Mouse (Mus musculus) erythroblast, embryonic 14.5 days (primary cell): ENCODE data around the gene Adamts12. TPM values are rescaled to one million over a fixed set of nuclear protein-coding genes. Genes with fewer than 3 reads are reported as not detected.

Source experiments
- H3K27me3 ChIP-seq: 2 replicates; pipeline ENCODE4 v1.6.1; 2012; ENCODE audit warnings: inconsistent platforms; ENCODE audit not compliant: control insufficient read depth
- H3K36me3 ChIP-seq: 2 replicates; pipeline ENCODE4 v1.6.1; 2012; ENCODE audit warnings: mild to moderate bottlenecking, inconsistent platforms; ENCODE audit not compliant: control insufficient read depth
- H3K4me1 ChIP-seq: 2 replicates; pipeline ENCODE4 v1.6.1; 2012; ENCODE audit warnings: inconsistent platforms; ENCODE audit not compliant: control insufficient read depth
- H3K4me3 ChIP-seq: replicated peaks from 2 replicates; pipeline ENCODE3; 2012; ENCODE audit warnings: moderate library complexity, mild to moderate bottlenecking, inconsistent platforms
- H3K9me3 ChIP-seq: 2 replicates; pipeline ENCODE4 v1.6.1; 2012; ENCODE audit warnings: low read length, inconsistent platforms, mixed read lengths; ENCODE audit not compliant: control insufficient read depth
- GATA1 ChIP-seq: IDR thresholded peaks from 2 replicates; pipeline ENCODE4 v1.6.1; 2012; ENCODE audit warnings: low read length, inconsistent platforms, mixed read lengths
- TAL1 ChIP-seq: IDR thresholded peaks from 3 replicates; pipeline ENCODE4 v1.6.1; 2012; ENCODE audit warnings: low read length, inconsistent platforms, mixed read lengths
- polyA plus RNA-seq: library from polyadenylated mRNA; stranded (reverse); fragments of >175 nt; gene quantifications from 2 replicates; pipeline ENCODE4 v1.2.3, GENCODE M21; 2012

Adamts12 gene
- polyA plus RNA-seq, result under 0.01 TPM in 1 of 2 replicates, not detected in the other

DNA sequence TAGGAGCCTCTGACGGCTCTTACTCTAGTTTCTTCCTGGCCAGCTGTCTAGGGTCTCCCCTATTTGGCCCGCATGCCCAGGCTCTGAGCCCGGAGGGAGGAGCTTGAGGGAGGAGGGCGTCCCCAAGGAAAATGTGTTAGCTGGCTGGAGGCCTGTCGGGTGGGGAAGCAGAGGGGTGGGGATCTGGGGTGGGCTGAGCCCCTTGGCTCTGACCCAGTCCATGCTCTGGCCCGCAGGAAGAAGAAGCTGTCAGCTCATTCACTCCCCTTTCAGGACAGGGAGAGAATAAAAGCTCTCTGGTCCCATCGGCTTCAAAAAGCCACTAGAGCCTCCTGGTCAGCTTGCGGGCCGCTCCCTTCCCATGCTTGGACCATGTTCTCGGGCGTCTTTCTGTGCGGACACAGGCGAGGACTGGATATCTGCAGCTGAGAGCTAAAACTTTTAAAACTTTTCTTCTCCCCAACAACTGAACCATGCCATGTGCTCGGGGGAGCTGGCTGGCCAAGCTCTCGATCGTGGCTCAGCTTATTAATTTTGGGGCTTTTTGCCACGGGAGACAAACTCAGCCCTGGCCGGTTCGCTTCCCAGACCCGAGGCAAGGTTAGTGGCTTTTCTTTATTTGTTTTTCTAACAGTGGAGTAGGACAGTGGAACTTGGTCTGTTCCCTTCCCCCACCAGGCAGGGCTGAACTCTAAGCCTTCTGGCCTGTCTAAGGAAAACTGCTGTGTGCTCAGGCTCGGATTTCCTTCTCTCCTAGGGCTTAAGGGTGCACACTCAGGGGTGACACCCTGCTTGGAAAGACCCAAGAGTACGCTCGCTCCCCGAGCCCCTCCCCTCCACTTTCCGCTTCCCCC, at the start of gene Adamts12:
Adamts12 (plus strand) TSS at position 233 of the 854 bp plus-strand sequence.
- no peaks in the 10 kb centered on the region for H3K9me3 ChIP-seq
- no peaks in the 10 kb centered on the region for H3K27me3 ChIP-seq
- no peaks in the 10 kb centered on the region for H3K36me3 ChIP-seq
- peak within 1 kb of the TSS; percentile 29 for H3K4me3 ChIP-seq
- H3K4me1 ChIP-seq, result no peaks in the 10 kb centered on the region
- TF ChIP-seq TAL1 (no peak), GATA1 (no peak)

DNA sequence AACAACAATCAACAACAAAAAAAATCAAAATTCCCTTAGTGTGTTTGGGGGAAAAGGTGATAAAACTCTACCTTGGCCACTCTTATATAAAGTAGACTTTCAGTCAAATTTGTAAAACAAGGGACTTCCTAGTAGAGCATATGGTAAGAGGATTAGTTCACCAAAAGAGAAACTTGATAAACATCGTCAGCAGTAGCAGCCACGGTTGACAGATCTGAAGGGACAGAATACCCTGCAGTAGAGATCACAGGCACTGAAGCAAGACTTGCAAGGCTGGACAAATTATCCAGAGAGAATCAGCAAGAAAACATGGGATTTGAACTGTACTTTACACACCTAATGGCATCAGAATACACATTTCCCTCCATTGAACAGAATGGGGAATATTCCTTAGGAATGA, 49.7 kb upstream of the Adamts12 start:
- Histone ChIP-seq H3K9me3 (no peaks in the 10 kb centered on the region), H3K36me3 (no peaks in the 10 kb centered on the region), H3K4me3 (no peak overlapping the region), H3K27me3 (no peaks in the 10 kb centered on the region), H3K4me1 (no peaks in the 10 kb centered on the region)
- TF ChIP-seq TAL1 (no peak), GATA1 (no peak)

DNA sequence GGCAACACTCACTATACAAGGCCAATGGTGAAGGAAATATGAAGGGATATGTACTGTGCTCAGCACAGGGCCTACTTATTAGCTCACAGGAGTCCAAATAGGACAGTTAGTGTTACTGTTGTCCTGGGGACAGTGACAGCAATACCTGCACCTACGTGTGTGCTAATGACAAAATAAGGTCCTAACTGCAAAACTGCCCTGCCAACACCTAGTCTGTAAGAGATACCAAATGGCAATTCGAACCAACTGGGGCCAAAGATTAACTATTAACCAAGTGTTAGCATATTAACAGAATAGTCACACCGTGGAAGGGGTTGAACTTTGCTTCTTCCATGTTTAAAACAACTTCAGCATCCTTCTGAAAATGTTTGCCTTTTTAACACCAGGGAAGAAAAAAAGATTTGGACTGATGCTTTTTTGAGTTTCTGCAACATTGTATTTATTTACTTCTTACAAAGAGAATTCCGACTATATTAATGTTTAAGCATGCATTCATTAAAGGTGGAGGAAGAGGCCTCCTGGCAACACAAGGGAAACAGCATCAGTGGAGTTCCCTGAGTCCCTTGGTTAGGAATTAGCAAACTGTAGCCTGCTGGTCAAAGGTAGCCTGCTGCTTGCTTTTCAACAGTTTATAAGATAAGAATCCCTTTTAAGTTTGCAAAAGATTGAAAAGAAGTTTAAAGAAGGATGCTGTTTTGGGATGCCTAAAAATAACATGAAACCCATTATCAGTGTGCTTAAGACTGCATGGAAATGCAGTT, 37.6 kb upstream of the Adamts12 start:
- Histone ChIP-seq H3K36me3 (no peaks in the 10 kb centered on the region), H3K4me3 (no peak overlapping the region), H3K27me3 (no peaks in the 10 kb centered on the region), H3K4me1 (no peaks in the 10 kb centered on the region), H3K9me3 (no peaks in the 10 kb centered on the region)
- TF ChIP-seq TAL1 (no peak), GATA1 (no peak)

- H3K27me3 ChIP-seq, result peaks cover 3% of the 10 kb centered on the region
- TF ChIP-seq TAL1 (no peak), GATA1 (no peak)
- no peaks in the 10 kb centered on the region for H3K36me3 ChIP-seq
- H3K4me1 ChIP-seq, result no peaks in the 10 kb centered on the region
- H3K4me3 ChIP-seq, result no peak overlapping the region
- H3K9me3 ChIP-seq, result no peaks in the 10 kb centered on the region
Observed at GRCm38 (mm10) chr15:11030188-11030587, 34.4 kb upstream of the Adamts12 start.

GRCm38 (mm10) chr15:11035947-11036474, 28.6 kb upstream of the Adamts12 start:
- no peaks in the 10 kb centered on the region for H3K4me1 ChIP-seq
- no peaks in the 10 kb centered on the region for H3K36me3 ChIP-seq
- no peaks in the 10 kb centered on the region for H3K9me3 ChIP-seq
- H3K4me3 ChIP-seq, result no peak overlapping the region
- no peak for TF ChIP-seq GATA1
- no peak for TF ChIP-seq TAL1
- peaks cover 31% of the 10 kb centered on the region for H3K27me3 ChIP-seq

- no peaks in the 10 kb centered on the region for H3K4me1 ChIP-seq
- H3K27me3 ChIP-seq, result peaks cover 31% of the 10 kb centered on the region
- TF ChIP-seq TAL1, result no peak
- TF ChIP-seq GATA1, result no peak
- H3K4me3 ChIP-seq, result peak overlapping the region; percentile 2
- no peaks in the 10 kb centered on the region for H3K9me3 ChIP-seq
- no peaks in the 10 kb centered on the region for H3K36me3 ChIP-seq
Observed at GRCm38 (mm10) chr15:11036535-11037375, 27.8 kb upstream of the Adamts12 start.

DNA sequence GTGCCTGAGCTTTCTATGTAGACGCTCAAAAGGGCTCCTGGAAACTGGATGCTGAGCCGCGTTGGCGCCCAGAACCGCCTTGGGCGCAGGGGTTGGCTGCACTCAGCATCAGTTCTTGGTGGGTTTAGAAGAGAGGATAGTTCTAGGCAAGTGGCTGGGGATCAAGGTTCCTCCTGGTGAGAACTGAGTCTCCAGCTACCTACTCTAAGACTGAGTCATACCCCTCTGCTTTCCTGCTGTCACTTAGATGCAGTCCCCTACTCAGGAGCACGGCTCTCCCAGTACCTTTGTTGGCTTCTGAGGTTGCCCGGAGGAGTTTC, 27.3 kb upstream of the Adamts12 start:
- Histone ChIP-seq H3K27me3 (peaks cover 31% of the 10 kb centered on the region), H3K4me1 (no peaks in the 10 kb centered on the region), H3K4me3 (no peak overlapping the region), H3K36me3 (no peaks in the 10 kb centered on the region), H3K9me3 (no peaks in the 10 kb centered on the region)
- no peak for TF ChIP-seq GATA1
- no peak for TF ChIP-seq TAL1

- no peak within 1 kb of the TSS for H3K4me3 ChIP-seq
- H3K27me3 ChIP-seq, result peaks cover 31% of the 10 kb centered on the region
- no peaks in the 10 kb centered on the region for H3K9me3 ChIP-seq
- TF ChIP-seq GATA1, result no peak
- TF ChIP-seq TAL1, result no peak
- no peaks in the 10 kb centered on the region for H3K36me3 ChIP-seq
- H3K4me1 ChIP-seq, result no peaks in the 10 kb centered on the region
Observed at GRCm38 (mm10) chr15:11037711-11038110, 26.9 kb upstream of the Adamts12 start, which contains the start of gene Rxfp3. TSS of gene Rxfp3 (minus strand) at chr15:11037991.
